Mouse (Mus musculus): ENCODE data around the gene Capza2.

- no peak for TF ChIP-seq CTCF (IDR thresholded peaks at IDR 0.05; ENCODE audit: control insufficient read depth, insufficient read depth, low read length)
- TF ChIP-seq POLR2A (IDR thresholded peaks at IDR 0.05; ENCODE audit: borderline replicate concordance, control insufficient read depth, low read depth, low read length): no peak
Observed at GRCm38 (mm10) chr6:17637205-17638203, 1.5 kb downstream of the Capza2 start.
